Mouse (Mus musculus): Measurements from ENCODE around the gene Mxra8. TPM values are rescaled to one million over a fixed set of nuclear protein-coding genes. Genes with fewer than 3 reads are reported as not detected.

Mxra8 gene
- 5.9 and 6.5 TPM in 2 replicates for polyA plus RNA-seq (2021; fragmentation: Nextera tagmentation)
- long read RNA-seq, experiment 1, partial matches to known transcripts = 1 of 5 reads
- long read RNA-seq, experiment 1, other reads (novel, unspliced or antisense) = 4 of 5 reads
- long read RNA-seq, experiment 2, partial matches to known transcripts = 0 of 1 reads
- long read RNA-seq, experiment 2, other reads (novel, unspliced or antisense) = 1 of 1 reads

GRCm38 (mm10) chr4:155839483-155839910 is at the start of gene Mxra8:
Gene Mxra8, plus strand, starts transcription at chr4:155839680.

GRCm38 (mm10) chr4:155790021-155790489 is 49.4 kb upstream of the Mxra8 start, which contains the start of gene Ankrd65:
Gene Ankrd65, plus strand, starts transcription at chr4:155790439.

GRCm38 (mm10) chr4:155802741-155803339 is 36.6 kb upstream of the Mxra8 start, which contains the start of gene Mrpl20:
Gene Mrpl20, plus strand, starts transcription at chr4:155802878.

GRCm38 (mm10) chr4:155811929-155812664 is 27.4 kb upstream of the Mxra8 start, which contains the start of gene Ccnl2:
Gene Ccnl2, plus strand, starts transcription at chr4:155812489.

GRCm38 (mm10) chr4:155831205-155831766 is 8.2 kb upstream of the Mxra8 start, which contains the start of gene Aurkaip1:
Gene Aurkaip1, plus strand, starts transcription at chr4:155831272.

GRCm38 (mm10) chr4:155846871-155847578 is 7.5 kb downstream of the Mxra8 start, which contains the start of gene Dvl1:
Gene Dvl1, plus strand, starts transcription at chr4:155847402.

GRCm38 (mm10) chr4:155863001-155863400 is 23.5 kb downstream of the Mxra8 start, which contains the start of gene Tas1r3:
Gene Tas1r3, minus strand, starts transcription at chr4:155863362.

GRCm38 (mm10) chr4:155869317-155870033 is 30.0 kb downstream of the Mxra8 start, which contains the start of the genes Cptp and Ints11:
Gene Cptp, minus strand, starts transcription at chr4:155869440.
Gene Ints11, plus strand, starts transcription at chr4:155869546.

GRCm38 (mm10) chr4:155891551-155892001 is 52.1 kb downstream of the Mxra8 start, which contains the start of the genes Pusl1 and Acap3:
Gene Pusl1, minus strand, starts transcription at chr4:155891781.
Gene Acap3, plus strand, starts transcription at chr4:155891822.

Other genes starting within 250 kb of the Mxra8 start
- 25.0 and 31.7 TPM in 2 replicates for gene Slc35e2, start 238.3 kb upstream of the Mxra8 start, polyA plus RNA-seq (2021; fragmentation: Nextera tagmentation)
- 42.7 and 48.3 TPM in 2 replicates for gene Cdk11b, start 214.8 kb upstream of the Mxra8 start, polyA plus RNA-seq (2021; fragmentation: Nextera tagmentation)
- gene Gm10563, start 194.3 kb upstream of the Mxra8 start, polyA plus RNA-seq (2021; fragmentation: Nextera tagmentation) = not detected in 2 replicates
- 0.69 and 1.4 TPM in 2 replicates for gene Mmp23, start 186.3 kb upstream of the Mxra8 start, polyA plus RNA-seq (2021; fragmentation: Nextera tagmentation)
- 19.7 and 26.1 TPM in 2 replicates for gene Mib2, start 170.5 kb upstream of the Mxra8 start, polyA plus RNA-seq (2021; fragmentation: Nextera tagmentation)
- gene Fndc10, start 145.3 kb upstream of the Mxra8 start, polyA plus RNA-seq (2021; fragmentation: Nextera tagmentation) = 11.4 and 23.4 TPM in 2 replicates
- 228 and 240 TPM in 2 replicates for gene Ssu72, start 134.9 kb upstream of the Mxra8 start, polyA plus RNA-seq (2021; fragmentation: Nextera tagmentation)
- 3.6 and 7.2 TPM in 2 replicates for gene Tmem240, start 104.9 kb upstream of the Mxra8 start, polyA plus RNA-seq (2021; fragmentation: Nextera tagmentation)
- gene Atad3a, start 78.6 kb upstream of the Mxra8 start, polyA plus RNA-seq (2021; fragmentation: Nextera tagmentation) = 25.7 TPM in 2 replicates
- 15.1 and 16.2 TPM in 2 replicates for gene Vwa1, start 65.0 kb upstream of the Mxra8 start, polyA plus RNA-seq (2021; fragmentation: Nextera tagmentation)
- gene Tmem88b, start 53.8 kb upstream of the Mxra8 start, polyA plus RNA-seq (2021; fragmentation: Nextera tagmentation) = 10.4 and 10.7 TPM in 2 replicates
- not detected in 2 replicates for gene Ankrd65, start 49.2 kb upstream of the Mxra8 start, polyA plus RNA-seq (2021; fragmentation: Nextera tagmentation)
- gene Mrpl20, start 36.8 kb upstream of the Mxra8 start, polyA plus RNA-seq (2021; fragmentation: Nextera tagmentation) = 391 and 409 TPM in 2 replicates
- 19.6 and 23.2 TPM in 2 replicates for gene Ccnl2, start 27.2 kb upstream of the Mxra8 start, polyA plus RNA-seq (2021; fragmentation: Nextera tagmentation)
- gene Aurkaip1, start 8.4 kb upstream of the Mxra8 start, polyA plus RNA-seq (2021; fragmentation: Nextera tagmentation) = 248 and 249 TPM in 2 replicates
- 5.4 and 6.3 TPM in 2 replicates for gene Dvl1, start 7.7 kb downstream of the Mxra8 start, polyA plus RNA-seq (2021; fragmentation: Nextera tagmentation)
- gene Tas1r3, start 23.7 kb downstream of the Mxra8 start, polyA plus RNA-seq (2021; fragmentation: Nextera tagmentation) = 0.12 and 0.13 TPM in 2 replicates
- gene Cptp, start 29.8 kb downstream of the Mxra8 start, polyA plus RNA-seq (2021; fragmentation: Nextera tagmentation) = 13.1 and 21.5 TPM in 2 replicates
- gene Ints11, start 29.9 kb downstream of the Mxra8 start, polyA plus RNA-seq (2021; fragmentation: Nextera tagmentation) = 31.0 and 41.2 TPM in 2 replicates
- 54.5 and 56.4 TPM in 2 replicates for gene Pusl1, start 52.1 kb downstream of the Mxra8 start, polyA plus RNA-seq (2021; fragmentation: Nextera tagmentation)
- 19.6 and 35.6 TPM in 2 replicates for gene Acap3, start 52.1 kb downstream of the Mxra8 start, polyA plus RNA-seq (2021; fragmentation: Nextera tagmentation)
- gene Ube2j2, start 104.2 kb downstream of the Mxra8 start, polyA plus RNA-seq (2021; fragmentation: Nextera tagmentation) = 30.5 and 85.4 TPM in 2 replicates
- 32.4 and 35.5 TPM in 2 replicates for gene C1qtnf12, start 122.6 kb downstream of the Mxra8 start, polyA plus RNA-seq (2021; fragmentation: Nextera tagmentation)
- 21.1 and 25.1 TPM in 2 replicates for gene B3galt6, start 153.0 kb downstream of the Mxra8 start, polyA plus RNA-seq (2021; fragmentation: Nextera tagmentation)
- gene Sdf4, start 153.2 kb downstream of the Mxra8 start, polyA plus RNA-seq (2021; fragmentation: Nextera tagmentation) = 147 and 170 TPM in 2 replicates
- 0.29 and 0.39 TPM in 2 replicates for gene Tnfrsf4, start 174.2 kb downstream of the Mxra8 start, polyA plus RNA-seq (2021; fragmentation: Nextera tagmentation)
- gene Tnfrsf18, start 186.5 kb downstream of the Mxra8 start, polyA plus RNA-seq (2021; fragmentation: Nextera tagmentation) = 0.38 and 0.67 TPM in 2 replicates
- not detected in 2 replicates for gene Ttll10, start 219.7 kb downstream of the Mxra8 start, polyA plus RNA-seq (2021; fragmentation: Nextera tagmentation)